Mouse (Mus musculus) myocyte (in vitro differentiated cells): Measurements from ENCODE around the gene Arid4a.

ENCODE experiments used
- CEBPB ChIP-seq: IDR thresholded peaks from 2 replicates; pipeline ENCODE4 v1.6.1; 2011; ENCODE audit warnings: mild to moderate bottlenecking, moderate library complexity; ENCODE audit not compliant: poor library complexity, insufficient read depth, severe bottlenecking
- E2F4 ChIP-seq: IDR thresholded peaks from one replicate; pipeline ENCODE4 v1.6.1; 2011; ENCODE audit warnings: mild to moderate bottlenecking, control low read depth, moderate library complexity; ENCODE audit not compliant: insufficient read depth
- MAX ChIP-seq: IDR thresholded peaks from one replicate; pipeline ENCODE4 v1.6.1; 2011; ENCODE audit warnings: low read depth, mild to moderate bottlenecking, control low read depth
- MYOD1 ChIP-seq, 3 experiments: IDR thresholded peaks; one replicate each; pipeline ENCODE4 v1.6.1; 2011; ENCODE audit warnings: control low read depth in 2 of 3, low read depth in 2 of 3, mild to moderate bottlenecking in 2 of 3, moderate library complexity in 1 of 3; ENCODE audit not compliant: insufficient read length in 2 of 3, control insufficient read depth in 1 of 3
- MYOG ChIP-seq, 3 experiments: IDR thresholded peaks; one replicate each; pipeline ENCODE4 v1.6.1; 2011; ENCODE audit warnings: control low read depth in 2 of 3, low read depth in 2 of 3, mild to moderate bottlenecking in 2 of 3; ENCODE audit not compliant: insufficient read length in 2 of 3, control insufficient read depth in 1 of 3, insufficient read depth in 1 of 3
- POLR2A ChIP-seq: IDR thresholded peaks from one replicate; pipeline ENCODE4 v1.6.1; 2011; ENCODE audit warnings: low read depth, mild to moderate bottlenecking, control low read depth, moderate library complexity; ENCODE audit not compliant: insufficient read length
- POLR2AphosphoS2 ChIP-seq: IDR thresholded peaks from one replicate; pipeline ENCODE4 v1.6.1; 2011; ENCODE audit warnings: low read depth, control low read depth; ENCODE audit not compliant: insufficient read length
- REST ChIP-seq: IDR thresholded peaks from one replicate; pipeline ENCODE4 v1.6.1; 2011; ENCODE audit warnings: mild to moderate bottlenecking, control low read depth, moderate library complexity; ENCODE audit not compliant: insufficient read depth, insufficient read length
- SRF ChIP-seq: IDR thresholded peaks from one replicate; pipeline ENCODE4 v1.6.1; 2011; ENCODE audit warnings: low read depth; ENCODE audit not compliant: control insufficient read depth, insufficient read length
- TCF12 ChIP-seq: IDR thresholded peaks from one replicate; pipeline ENCODE4 v1.6.1; 2011; ENCODE audit warnings: mild to moderate bottlenecking, control low read depth; ENCODE audit not compliant: poor library complexity, insufficient read depth, severe bottlenecking
- USF1 ChIP-seq: IDR thresholded peaks from one replicate; pipeline ENCODE4 v1.6.1; 2011; ENCODE audit warnings: low read depth, mild to moderate bottlenecking, control low read depth, moderate library complexity

- TF ChIP-seq USF1 = no peak
- no peak for TF ChIP-seq CEBPB
- no peak for TF ChIP-seq POLR2A
- no peak for TF ChIP-seq MYOD1 (IDR thresholded peaks at IDR 0.05; ENCODE audit: control insufficient read depth in 1 of 3, insufficient read length in 2 of 3, low read depth in 2 of 3)
- TF ChIP-seq MAX = no peak
- no peak for TF ChIP-seq REST
- TF ChIP-seq POLR2AphosphoS2 = no peak
- TF ChIP-seq E2F4 = no peak
- no peak for TF ChIP-seq SRF
- TF ChIP-seq TCF12 = no peak
- TF ChIP-seq MYOG (IDR thresholded peaks at IDR 0.05; ENCODE audit: control insufficient read depth in 1 of 3, insufficient read depth in 1 of 3, insufficient read length in 2 of 3, low read depth in 2 of 3) = no peak
Observed at GRCm38 (mm10) chr12:71135581-71135980, 119.8 kb downstream of the Arid4a start.
